Mouse (Mus musculus): Measurements from ENCODE around the gene Brca1.
A peak's percentile ranks its signal among the peaks of the same experiment; 100 is the strongest.
"Not testable (repeated sequence)": the region's sequence is repeated elsewhere in the genome, so short reads cannot be mapped to it uniquely, and the experiment has no call there.

Gene Brca1

DNA sequence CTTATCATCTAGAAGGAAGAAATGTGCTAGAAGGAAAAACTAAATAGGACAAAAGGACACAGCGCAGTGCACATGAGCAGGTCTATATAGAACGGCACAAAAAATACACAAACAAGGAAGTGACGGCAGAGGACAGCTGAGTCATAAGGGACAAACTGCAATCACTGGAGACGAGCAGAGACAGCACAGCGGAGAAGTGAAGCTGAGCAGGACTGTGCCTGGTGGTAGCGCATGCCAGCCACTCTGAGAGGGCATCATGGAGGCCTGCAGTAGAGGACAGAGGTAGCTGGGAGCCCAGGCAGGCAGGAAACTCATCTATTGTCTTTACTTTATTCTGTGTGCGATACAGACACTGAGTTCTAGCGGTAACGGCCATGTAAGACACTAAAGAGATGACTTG is 8.2 kb downstream of the Brca1 start:
- DNase-seq (ENCODE audit: inconsistent age in 2 of 2, low spot score in 1 of 2), result no peak

DNA sequence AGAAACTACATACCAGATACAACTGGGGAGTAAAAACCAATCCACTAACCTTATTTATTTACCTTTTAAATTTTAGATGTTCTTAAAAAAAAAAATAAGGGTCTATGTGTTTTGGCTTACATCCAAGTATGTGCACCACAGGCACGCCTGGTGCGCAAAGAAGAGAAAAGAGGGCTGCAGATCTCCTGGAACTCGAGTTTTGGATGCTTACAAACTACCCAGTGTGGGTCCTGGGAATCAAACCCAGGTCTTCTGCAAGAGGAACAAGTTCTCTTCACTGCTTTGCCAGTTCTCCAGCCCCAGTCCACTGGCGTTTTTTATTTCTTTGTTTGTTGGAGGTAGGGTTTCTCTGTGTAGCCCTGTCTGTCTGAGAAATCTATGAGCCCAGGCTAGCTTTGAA is 25.1 kb downstream of the Brca1 start:
- DNase-seq (ENCODE audit: inconsistent age in 2 of 2, low spot score in 1 of 2), result peak in 1 of 2 experiments; percentile 11

DNA sequence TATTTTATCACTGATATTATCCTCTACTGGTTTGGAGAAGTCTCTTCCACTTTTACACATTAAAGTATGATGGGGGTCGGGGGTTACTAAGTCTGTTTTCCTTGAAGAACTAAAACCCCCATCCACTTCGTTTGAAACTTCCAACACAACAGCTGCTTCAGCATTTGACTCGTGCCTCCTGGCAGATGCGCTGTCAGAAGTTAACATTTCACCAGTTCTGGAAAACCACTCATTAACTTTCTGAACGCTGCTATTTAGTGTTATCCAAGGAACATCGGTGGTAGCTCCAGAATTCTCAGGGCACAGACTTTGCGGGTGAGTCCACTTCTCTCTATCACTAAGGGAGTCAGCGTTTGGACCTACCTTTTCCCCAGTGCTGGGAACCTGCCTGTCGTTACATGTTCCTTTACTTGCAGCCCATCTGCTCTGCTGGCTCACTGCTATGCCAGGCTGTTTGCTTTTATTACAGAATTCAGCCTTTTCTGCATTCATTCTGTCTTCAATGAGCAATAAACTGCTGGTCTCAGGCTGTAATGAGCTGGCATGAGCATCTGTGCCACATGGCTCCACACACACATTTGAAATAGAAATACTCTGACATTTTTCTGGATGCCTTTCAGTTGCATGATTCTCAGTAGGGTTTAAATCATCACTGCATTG is 25.7 kb downstream of the Brca1 start:
- peak in 1 of 2 experiments; percentile 11 for DNase-seq (ENCODE audit: inconsistent age in 2 of 2, low spot score in 1 of 2)

- DNase-seq (ENCODE audit: inconsistent age in 2 of 2, low spot score in 1 of 2), result no peak
Measured at GRCm38 (mm10) chr11:101525056-101525455, 26.7 kb downstream of the Brca1 start.

- no peak for DNase-seq (ENCODE audit: inconsistent age in 2 of 2, low spot score in 1 of 2)
Measured at GRCm38 (mm10) chr11:101524446-101524845, 27.3 kb downstream of the Brca1 start.

DNA sequence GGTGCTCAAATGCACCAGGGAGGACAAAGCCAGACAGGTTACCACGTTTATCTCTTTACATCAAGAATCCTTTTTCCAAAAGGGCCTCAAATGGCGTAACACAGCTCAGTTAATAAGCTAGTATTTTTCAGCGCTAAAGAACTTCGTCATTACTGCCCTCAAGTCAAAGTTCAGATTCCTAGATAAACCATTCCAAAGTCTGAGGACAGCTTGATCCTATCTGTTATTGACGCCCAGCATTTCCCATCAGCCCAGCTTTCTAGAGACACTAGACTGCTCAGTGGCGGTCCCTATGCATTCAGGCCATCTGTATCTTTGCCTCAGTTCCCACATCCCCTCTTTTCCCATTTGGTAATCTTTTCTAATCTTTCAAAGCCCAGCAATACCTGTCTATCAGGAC is 32.4 kb downstream of the Brca1 start:
- DNase-seq (ENCODE audit: inconsistent age in 2 of 2, low spot score in 1 of 2), result no peak

DNA sequence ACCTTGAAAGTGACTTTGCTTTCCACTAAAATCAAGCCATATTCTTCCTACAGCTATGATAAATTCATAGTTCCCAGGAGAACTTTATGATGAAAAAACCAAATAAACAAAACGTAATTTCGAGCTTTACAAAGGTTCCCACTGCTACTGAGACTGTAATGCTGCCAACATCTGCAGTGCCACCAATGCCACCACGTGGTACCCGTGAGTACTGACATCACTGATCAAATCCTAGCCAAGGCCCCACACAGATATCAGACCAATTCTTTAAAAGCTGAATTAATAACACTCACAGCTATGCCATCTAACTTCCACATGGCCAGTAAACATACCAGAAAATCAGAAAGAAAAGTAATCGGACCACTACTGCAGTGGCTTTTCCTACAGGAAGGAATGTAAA is 32.8 kb downstream of the Brca1 start:
- DNase-seq (ENCODE audit: inconsistent age in 2 of 2, low spot score in 1 of 2), result peak; percentile 8 to 58

- no peak for DNase-seq (ENCODE audit: inconsistent age in 2 of 2, low spot score in 1 of 2)
Measured at GRCm38 (mm10) chr11:101507090-101507489, 44.7 kb downstream of the Brca1 start.

GRCm38 (mm10) chr11:101506269-101506780 is 45.4 kb downstream of the Brca1 start:
- no peak for DNase-seq (ENCODE audit: inconsistent age in 2 of 2, low spot score in 1 of 2)

GRCm38 (mm10) chr11:101486126-101486525 is 65.6 kb downstream of the Brca1 start:
- DNase-seq (ENCODE audit: inconsistent age in 2 of 2, low spot score in 1 of 2), result no peak

- no peak for DNase-seq (ENCODE audit: inconsistent age in 2 of 2, low spot score in 1 of 2)
Measured at GRCm38 (mm10) chr11:101485509-101486028, 66.2 kb downstream of the Brca1 start.

DNA sequence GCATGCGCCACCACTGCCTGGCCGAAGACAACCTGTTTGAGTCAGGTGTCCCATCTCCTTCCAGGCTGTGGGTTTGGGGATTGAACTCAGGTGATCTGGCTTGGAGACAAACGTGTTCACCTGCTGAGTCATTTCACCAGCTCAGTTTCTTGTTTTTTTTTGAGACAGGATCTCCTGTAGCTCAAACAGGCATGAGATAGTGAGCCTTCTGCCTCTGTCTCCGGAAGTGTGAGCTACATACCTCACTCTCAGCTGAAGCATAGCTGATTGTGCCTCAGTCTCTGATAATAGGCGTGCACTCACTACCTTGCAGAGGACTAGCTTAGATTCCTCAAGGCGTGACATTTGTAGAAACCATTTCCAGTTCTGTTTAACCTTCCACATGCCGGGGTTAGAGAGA is 66.9 kb downstream of the Brca1 start:
- DNase-seq (ENCODE audit: inconsistent age in 2 of 2, low spot score in 1 of 2), result no peak

DNA sequence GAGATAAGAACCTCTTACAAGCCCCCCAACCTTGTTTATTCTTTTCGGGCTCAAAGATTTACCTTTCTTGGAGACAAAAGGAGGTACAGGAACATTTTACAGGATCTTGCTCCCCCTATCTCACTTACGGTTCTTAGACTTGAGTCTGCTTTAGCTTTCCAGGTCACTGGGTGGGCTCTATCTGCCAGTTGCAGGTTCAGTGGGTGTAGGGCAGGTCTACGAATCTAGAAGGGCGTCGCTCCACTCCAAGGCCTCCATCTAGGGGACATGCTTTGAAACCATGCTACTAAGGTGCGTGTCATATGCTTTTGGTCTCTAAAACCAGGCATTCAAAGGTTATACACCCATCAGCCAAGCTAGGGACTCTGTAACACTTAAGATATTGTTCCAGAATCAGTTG is 67.5 kb downstream of the Brca1 start:
- no peak for DNase-seq (ENCODE audit: inconsistent age in 2 of 2, low spot score in 1 of 2)

DNA sequence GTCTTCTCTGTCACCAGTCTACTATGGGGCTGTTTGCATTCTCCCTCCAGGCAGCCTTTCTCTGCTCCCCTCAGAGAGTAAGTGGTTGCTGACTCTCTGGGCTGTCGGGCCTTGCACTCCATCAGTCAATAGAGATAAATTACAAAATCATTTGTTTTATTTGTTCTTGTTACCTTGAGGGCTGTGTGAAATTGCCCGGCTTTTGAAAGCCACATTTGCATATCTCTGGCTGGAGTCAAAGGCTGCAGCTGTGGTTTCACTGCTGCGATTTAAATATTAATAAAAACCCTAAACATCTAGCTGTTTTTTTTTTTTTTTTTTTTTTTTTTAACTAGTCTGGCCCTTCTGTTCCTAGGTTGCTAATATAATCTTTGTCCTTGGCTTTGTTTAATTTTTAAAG is 68.0 kb downstream of the Brca1 start:
- DNase-seq (ENCODE audit: inconsistent age in 2 of 2, low spot score in 1 of 2), result peak in 1 of 2 experiments; percentile 27

GRCm38 (mm10) chr11:101480912-101481311 is 70.8 kb downstream of the Brca1 start:
- peak; percentile 26 to 65 for DNase-seq (ENCODE audit: inconsistent age in 2 of 2, low spot score in 1 of 2)

- no peak for DNase-seq (ENCODE audit: inconsistent age in 2 of 2, low spot score in 1 of 2)
Measured at GRCm38 (mm10) chr11:101479171-101479635, 72.6 kb downstream of the Brca1 start.

GRCm38 (mm10) chr11:101477552-101478211 is 74.1 kb downstream of the Brca1 start:
- no peak for DNase-seq (ENCODE audit: inconsistent age in 2 of 2, low spot score in 1 of 2)

DNA sequence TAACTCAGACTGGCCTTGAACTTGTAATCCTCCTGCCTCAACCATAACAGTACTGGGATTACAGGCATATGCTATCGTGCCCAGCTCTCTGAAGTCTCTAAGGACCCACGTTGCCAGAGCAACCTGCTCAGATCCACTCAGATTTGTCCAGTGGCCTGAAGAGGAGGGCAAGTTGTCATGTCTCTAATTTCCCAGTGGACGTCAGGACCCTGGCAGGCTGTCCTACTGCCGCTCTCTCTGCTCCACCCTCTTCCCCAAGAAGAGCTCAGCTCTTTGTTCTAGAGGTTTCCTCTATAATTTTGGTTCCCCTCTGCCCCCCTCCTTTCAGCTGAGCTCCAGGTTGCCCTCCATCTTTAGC is 74.6 kb downstream of the Brca1 start:
- DNase-seq (ENCODE audit: inconsistent age in 2 of 2, low spot score in 1 of 2), result no peak

GRCm38 (mm10) chr11:101476361-101476760 is 75.4 kb downstream of the Brca1 start:
- not testable (repeated sequence) for DNase-seq (ENCODE audit: inconsistent age in 2 of 2, low spot score in 1 of 2)

GRCm38 (mm10) chr11:101474298-101474697 is 77.5 kb downstream of the Brca1 start:
- no peak for DNase-seq (ENCODE audit: inconsistent age in 2 of 2, low spot score in 1 of 2)

DNA sequence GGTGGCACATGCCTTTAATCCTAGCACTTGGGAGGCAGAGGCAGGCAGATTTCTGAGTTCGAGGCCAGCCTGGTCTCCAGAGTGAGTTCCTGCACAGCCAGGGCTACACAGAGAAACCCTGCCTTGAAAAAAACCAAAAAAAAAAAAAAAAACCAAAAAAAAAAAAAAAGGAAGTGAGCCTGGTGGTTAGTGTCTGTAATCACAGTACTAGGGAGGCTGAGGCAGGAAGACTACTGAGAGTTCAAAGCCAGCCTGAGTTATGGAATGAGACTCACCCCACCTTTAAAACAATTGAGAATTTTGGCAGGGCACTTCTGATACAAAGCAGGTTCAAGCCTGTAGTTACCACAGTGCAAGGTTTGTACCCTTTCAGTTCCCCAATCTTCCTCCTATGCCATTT is 78.1 kb downstream of the Brca1 start:
- DNase-seq (ENCODE audit: inconsistent age in 2 of 2, low spot score in 1 of 2), result not testable (repeated sequence)

DNA sequence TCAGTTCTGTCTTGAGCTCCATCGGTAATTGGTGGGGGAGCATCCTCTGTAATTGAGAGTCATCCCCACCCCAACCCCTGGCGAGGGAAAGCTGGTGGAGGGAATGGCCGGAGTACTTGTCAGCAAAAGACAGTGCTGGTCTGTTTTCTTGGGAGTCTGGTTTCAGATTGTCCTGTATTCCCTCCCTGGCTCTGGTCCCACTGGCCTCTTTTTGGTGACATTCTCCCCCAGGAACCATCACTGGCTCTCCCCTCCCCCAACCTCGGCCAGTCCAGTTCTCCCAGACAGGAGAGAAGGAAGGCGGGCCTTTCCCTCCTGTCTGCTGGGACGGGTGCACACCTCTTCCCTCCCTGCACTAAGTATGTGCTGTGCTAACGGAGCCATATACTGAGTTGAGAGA is 79.4 kb downstream of the Brca1 start:
- no peak for DNase-seq (ENCODE audit: inconsistent age in 2 of 2, low spot score in 1 of 2)
